Mouse (Mus musculus) kidney, adult 8-10 months (tissue): ENCODE measurements at regions not wholly inside any gene's neighbourhood (a gene's known extent, or its start where the extent isn't known, plus 50 kb on each side); places are given as distances from the start of the nearest gene placed in this dataset.
"Not testable (repeated sequence)": the region's sequence is repeated elsewhere in the genome, so short reads cannot be mapped to it uniquely, and the experiment has no call there.

Source experiments
- DNase-seq, 2 experiments: peaks; one replicate each; pipeline ENCODE4 v3.0.0; 2022

- no peak for DNase-seq
These were observed 128.9 kb downstream of the Dll1 start for GRCm38 (mm10) chr17:15247546-15248416.

GRCm38 (mm10) chr17:15242976-15243635, 133.6 kb downstream of the Dll1 start:
- DNase-seq, result no peak

- no peak for DNase-seq
These were observed 134.3 kb downstream of the Dll1 start for GRCm38 (mm10) chr17:15242356-15242755.

GRCm38 (mm10) chr17:15241491-15241890, 135.2 kb downstream of the Dll1 start:
- no peak for DNase-seq

- not testable (repeated sequence) for DNase-seq
These were observed 136.0 kb downstream of the Dll1 start for GRCm38 (mm10) chr17:15240641-15241040.

GRCm38 (mm10) chr17:15240011-15240410, 136.7 kb downstream of the Dll1 start:
- DNase-seq, result no peak

- DNase-seq, result no peak
These were observed 141.6 kb downstream of the Dll1 start for GRCm38 (mm10) chr17:15235041-15235440.

- DNase-seq, result peak; percentile 13 to 19
These were observed 145.5 kb downstream of the Dll1 start for GRCm38 (mm10) chr17:15231175-15231574.

GRCm38 (mm10) chr17:15229159-15229558, 147.5 kb downstream of the Dll1 start:
- DNase-seq, result no peak

- DNase-seq, result no peak
These were observed 148.6 kb downstream of the Dll1 start for GRCm38 (mm10) chr17:15228077-15228476.

- no peak for DNase-seq
These were observed 152.8 kb downstream of the Dll1 start for GRCm38 (mm10) chr17:15223826-15224225.

- no peak for DNase-seq
These were observed 153.7 kb downstream of the Dll1 start for GRCm38 (mm10) chr17:15222923-15223322.

GRCm38 (mm10) chr17:15214157-15214685, 162.5 kb downstream of the Dll1 start:
- no peak for DNase-seq

GRCm38 (mm10) chr17:15208808-15209173, 167.5 kb upstream of the Gm3448 start:
- DNase-seq, result no peak

GRCm38 (mm10) chr17:15208030-15208807, 166.9 kb upstream of the Gm3448 start:
- peak; percentile 9 to 19 for DNase-seq

- DNase-seq, result no peak
These were observed 166.1 kb upstream of the Gm3448 start for GRCm38 (mm10) chr17:15207182-15208029.

- no peak for DNase-seq
These were observed 164.5 kb upstream of the Gm3448 start for GRCm38 (mm10) chr17:15205799-15206198.

GRCm38 (mm10) chr17:15204524-15204923, 163.2 kb upstream of the Gm3448 start:
- DNase-seq, result no peak

GRCm38 (mm10) chr17:15199235-15199634, 157.9 kb upstream of the Gm3448 start:
- no peak for DNase-seq

GRCm38 (mm10) chr17:15197361-15197760, 156.0 kb upstream of the Gm3448 start:
- DNase-seq, result no peak

GRCm38 (mm10) chr17:15195819-15196218, 154.5 kb upstream of the Gm3448 start:
- no peak for DNase-seq

- no peak for DNase-seq
These were observed 153.6 kb upstream of the Gm3448 start for GRCm38 (mm10) chr17:15194894-15195461.
